Mouse (Mus musculus): ENCODE measurements at regions not wholly inside any gene's neighbourhood (a gene's known extent, or its start where the extent isn't known, plus 50 kb on each side); places are given as distances from the start of the nearest gene placed in this dataset.

GRCm38 (mm10) chr14:102619056-102619455 lies 363.4 kb downstream of the Kctd12 start:
- TF ChIP-seq CTCF (IDR thresholded peaks at IDR 0.05; ENCODE audit: low read depth) (no peak), EP300 (IDR thresholded peaks at IDR 0.05; ENCODE audit: low read depth) (no peak)
